Mouse (Mus musculus) midbrain, embryonic 12.5 days (tissue): ENCODE measurements around the gene Amy2a5. TPM values are rescaled to one million over a fixed set of nuclear protein-coding genes. Genes with fewer than 3 reads are reported as not detected.
A peak's percentile ranks its signal among the peaks of the same experiment; 100 is the strongest.
"Not testable (repeated sequence)": the region's sequence is repeated elsewhere in the genome, so short reads cannot be mapped to it uniquely, and the experiment has no call there.

ENCODE experiments used
- ATAC-seq: fragments of 200-750 bp; cut with Nextera tagmentation; 2 replicates; pipeline ENCODE4 v1.8.0; 2017; ENCODE audit warnings: low read depth, moderate TSS enrichment, moderate library complexity; ENCODE audit not compliant: low FRiP score
- H3K27ac ChIP-seq: fragments of 300-500 bp; sonication (generic); replicated peaks from 2 replicates; pipeline ENCODE4 v1.5.1; 2016; ENCODE audit warnings: mild to moderate bottlenecking
- H3K27me3 ChIP-seq: fragments of 300-500 bp; sonication (generic); 2 replicates; pipeline ENCODE4 v1.6.1; 2016; ENCODE audit warnings: mild to moderate bottlenecking
- H3K36me3 ChIP-seq: fragments of 300-500 bp; sonication (generic); 2 replicates; pipeline ENCODE4 v1.6.1; 2016
- H3K4me1 ChIP-seq: fragments of 300-500 bp; sonication (generic); 2 replicates; pipeline ENCODE4 v1.6.1; 2016
- H3K4me2 ChIP-seq: fragments of 300-500 bp; sonication (generic); replicated peaks from 2 replicates; pipeline ENCODE4 v1.6.1; 2016; ENCODE audit warnings: mild to moderate bottlenecking, moderate library complexity
- H3K4me3 ChIP-seq: fragments of 300-500 bp; sonication (generic); 2 replicates; pipeline ENCODE4 v1.5.1; 2016; ENCODE audit warnings: mild to moderate bottlenecking
- H3K9ac ChIP-seq: fragments of 300-500 bp; sonication (generic); replicated peaks from 2 replicates; pipeline ENCODE4 v1.6.1; 2016; ENCODE audit warnings: mild to moderate bottlenecking, moderate library complexity
- H3K9me3 ChIP-seq: fragments of 300-500 bp; sonication (generic); 2 replicates; pipeline ENCODE4 v1.6.1; 2016; ENCODE audit warnings: mild to moderate bottlenecking
- WGBS: fragments of 180-500 bp; shearing (Covaris S2); methylation state at CpG from one replicate; pipeline ENCODE4 v1.1.7; 2016; 5-methylcytosine and 5-hydroxymethylcytosine counted together
- polyA plus RNA-seq: library from polyadenylated mRNA; unstranded; fragments of >200 nt; fragmentation: Nextera tagmentation; extraction: Ambion mirVana; gene quantifications from 2 replicates; pipeline ENCODE4 v1.2.1, GENCODE M21; 2016

Amy2a5 gene
- polyA plus RNA-seq: 0.07 and 0.15 TPM in 2 replicates

DNA sequence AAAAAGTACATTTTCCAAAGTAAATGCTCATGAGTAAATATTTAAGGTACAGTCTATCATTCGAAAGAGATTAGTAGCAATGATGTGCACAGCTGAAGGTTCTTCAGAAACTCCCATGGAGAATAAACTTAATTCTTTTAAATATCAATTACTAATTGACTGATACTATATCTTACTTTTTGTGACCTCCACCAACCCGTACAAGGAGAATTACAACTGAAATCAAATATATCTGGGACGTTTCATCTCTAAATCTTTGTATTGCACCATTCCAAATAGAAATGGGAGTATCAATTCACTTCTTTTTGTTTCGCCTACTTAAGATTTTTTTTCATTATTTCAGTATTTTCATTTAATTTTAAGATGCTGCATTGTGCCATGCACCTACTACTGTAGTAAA, at the start of gene Amy2a5:
Gene Amy2a5 (minus strand): TSS at position 101 of the 400 bp plus-strand sequence.
- H3K9me3 ChIP-seq, H3K27me3 ChIP-seq, H3K36me3 ChIP-seq, H3K4me1 ChIP-seq, H3K27ac ChIP-seq, ATAC-seq, H3K4me2 ChIP-seq, H3K4me3 ChIP-seq, H3K9ac ChIP-seq: not testable (repeated sequence)
- WGBS: no CpG with 5 or more reads among the region's 4 CpGs

DNA sequence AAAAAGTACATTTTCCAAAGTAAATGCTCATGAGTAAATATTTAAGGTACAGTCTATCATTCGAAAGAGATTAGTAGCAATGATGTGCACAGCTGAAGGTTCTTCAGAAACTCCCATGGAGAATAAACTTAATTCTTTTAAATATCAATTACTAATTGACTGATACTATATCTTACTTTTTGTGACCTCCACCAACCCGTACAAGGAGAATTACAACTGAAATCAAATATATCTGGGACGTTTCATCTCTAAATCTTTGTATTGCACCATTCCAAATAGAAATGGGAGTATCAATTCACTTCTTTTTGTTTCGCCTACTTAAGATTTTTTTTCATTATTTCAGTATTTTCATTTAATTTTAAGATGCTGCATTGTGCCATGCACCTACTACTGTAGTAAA, 32.7 kb upstream of the Amy2a5 start, which contains the start of gene Amy2a4:
Gene Amy2a4 (minus strand): TSS at position 101 of the 400 bp plus-strand sequence.
- not testable (repeated sequence) for H3K36me3 ChIP-seq, H3K4me1 ChIP-seq, H3K4me3 ChIP-seq, H3K4me2 ChIP-seq, H3K9me3 ChIP-seq, H3K27me3 ChIP-seq, H3K27ac ChIP-seq, H3K9ac ChIP-seq, ATAC-seq
- no CpG with 5 or more reads among the region's 4 CpGs for WGBS

DNA sequence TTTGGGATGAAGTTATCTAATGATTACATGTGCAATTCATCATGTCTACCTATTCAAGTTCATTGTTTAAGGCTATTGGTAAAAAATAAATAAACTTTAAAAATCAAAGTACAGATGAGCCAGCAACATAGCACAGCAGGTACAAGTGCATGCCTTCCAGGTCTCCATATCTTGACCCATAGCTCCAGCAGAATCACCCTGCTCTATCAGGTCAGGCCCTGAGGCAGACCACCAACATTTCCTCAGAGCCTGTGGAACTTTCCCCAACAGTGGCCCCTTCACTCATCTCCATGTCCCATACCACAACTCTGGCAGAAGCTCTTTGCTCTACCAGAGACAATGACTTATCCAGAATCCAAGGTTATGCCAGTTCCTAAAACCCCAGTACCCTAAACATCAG, 21.6 kb upstream of the Amy2a5 start:
- ATAC-seq: 0 out of 2 replicates have a peak, but pooled peaks have one; percentile 19
- not testable (repeated sequence) for H3K27ac ChIP-seq, H3K4me2 ChIP-seq, H3K4me1 ChIP-seq, H3K9me3 ChIP-seq, H3K4me3 ChIP-seq, H3K36me3 ChIP-seq, H3K9ac ChIP-seq, H3K27me3 ChIP-seq

DNA sequence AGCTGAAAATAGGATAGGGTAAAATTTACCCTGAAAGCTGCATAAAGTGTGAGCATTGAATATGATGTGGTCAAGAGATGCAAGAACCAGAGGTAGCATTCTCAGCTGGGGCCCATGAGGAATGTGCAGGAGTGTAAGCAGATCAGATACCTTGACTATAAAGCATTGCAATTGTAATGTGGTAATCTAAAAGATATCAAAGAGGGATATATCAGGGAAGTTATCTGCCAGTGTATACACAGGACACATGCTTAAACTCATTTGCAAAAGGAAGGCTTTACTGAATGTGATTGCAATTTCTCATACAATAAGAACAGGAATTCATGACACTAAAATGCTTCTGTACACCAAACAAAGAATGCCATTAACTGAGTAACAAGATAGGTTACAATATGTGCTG, 20.9 kb upstream of the Amy2a5 start:
- ATAC-seq, H3K4me2 ChIP-seq, H3K4me1 ChIP-seq: not testable (repeated sequence)

DNA sequence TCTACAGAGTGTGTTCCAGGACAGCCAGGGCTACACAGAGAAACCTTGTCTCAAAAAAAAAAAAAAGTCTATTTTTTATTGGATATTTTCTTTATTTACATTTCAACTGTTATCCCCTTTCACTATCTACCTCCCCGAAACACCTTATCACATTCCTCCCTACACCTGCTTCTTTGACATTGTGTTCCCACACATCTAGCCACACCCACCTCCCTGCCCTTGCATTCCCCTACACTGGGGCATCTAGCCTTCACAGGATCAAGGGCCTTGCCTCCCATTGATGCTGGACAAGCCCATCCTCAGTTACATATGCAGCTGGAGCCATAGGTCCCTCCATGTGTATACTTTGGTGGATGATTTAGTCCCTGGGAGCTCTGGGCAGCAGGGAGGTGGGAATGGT, 31.5 kb downstream of the Amy2a5 start:
- no peak overlapping the region for H3K27ac ChIP-seq
- no peak overlapping the region for H3K9ac ChIP-seq
- ATAC-seq: no peak
- H3K4me1 ChIP-seq: no peaks in the 10 kb centered on the region
- no peaks in the 10 kb centered on the region for H3K27me3 ChIP-seq
- 91% methylated on average over 1 of the region's 1 CpGs for WGBS
- H3K9me3 ChIP-seq: no peaks in the 10 kb centered on the region; the same call in 1 of the 2 replicates
- no peak overlapping the region for H3K4me3 ChIP-seq
- no peaks in the 10 kb centered on the region for H3K36me3 ChIP-seq
- H3K4me2 ChIP-seq: no peak overlapping the region

More for the DNA sequence above, 20.9 kb upstream of the Amy2a5 start:
- not testable (repeated sequence) for H3K9me3 ChIP-seq, H3K9ac ChIP-seq, H3K27ac ChIP-seq, H3K27me3 ChIP-seq, H3K4me3 ChIP-seq, H3K36me3 ChIP-seq

Other genes with a start within 250 kb of the Amy2a5 start
- not detected in 2 replicates for gene Amy2a4, start 32.6 kb upstream of the Amy2a5 start, polyA plus RNA-seq
- gene Amy2a3, start 65.2 kb upstream of the Amy2a5 start, polyA plus RNA-seq: not detected in 2 replicates
- gene Amy2a2, start 97.8 kb upstream of the Amy2a5 start, polyA plus RNA-seq: not detected in 2 replicates